Mouse (Mus musculus): ENCODE data around the gene Lhx8.

The Lhx8 gene

DNA sequence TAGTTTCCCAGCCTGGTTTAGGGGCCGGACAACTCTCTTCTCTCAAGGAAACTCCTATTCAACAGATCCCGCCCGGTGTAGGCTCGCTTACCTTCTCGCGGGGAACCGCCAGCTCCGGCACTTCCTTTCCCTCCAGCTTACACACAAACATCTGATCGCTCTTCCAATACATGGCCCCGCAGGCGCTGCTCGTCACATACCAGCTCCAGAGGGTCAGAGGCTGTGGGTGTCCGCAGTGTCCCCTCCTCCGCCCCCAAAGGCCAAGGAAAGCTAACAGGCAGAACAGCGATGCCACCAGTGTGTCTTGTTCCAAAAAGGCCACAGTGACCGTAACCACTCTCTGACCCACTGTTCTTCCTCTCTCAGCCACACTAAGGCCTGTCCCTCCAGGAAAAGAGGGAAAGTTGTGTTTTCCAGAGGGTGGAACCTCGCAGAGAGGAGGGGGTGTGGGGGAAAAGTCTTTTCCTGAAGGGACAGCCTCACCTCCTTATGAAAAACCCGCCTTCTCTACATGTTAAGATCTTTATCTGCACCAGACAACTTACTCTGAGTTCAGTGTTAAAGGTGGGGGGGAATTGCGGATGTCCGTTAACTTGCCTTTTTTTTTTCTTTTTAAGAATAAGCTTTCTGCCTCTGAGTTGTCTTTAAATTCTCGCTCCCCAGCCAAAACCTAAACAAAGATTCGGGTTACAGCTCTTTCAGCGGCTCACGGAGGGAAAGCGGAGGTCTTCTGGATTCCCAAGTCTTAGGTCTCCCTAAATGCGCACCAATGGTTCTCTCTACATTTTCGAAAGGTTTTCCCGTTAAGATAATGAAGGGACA lies at the start of gene Lhx8:
Gene Lhx8, minus strand, starts transcription at position 479 of the 822 bp plus-strand sequence.
- DNase-seq: no peak

DNA sequence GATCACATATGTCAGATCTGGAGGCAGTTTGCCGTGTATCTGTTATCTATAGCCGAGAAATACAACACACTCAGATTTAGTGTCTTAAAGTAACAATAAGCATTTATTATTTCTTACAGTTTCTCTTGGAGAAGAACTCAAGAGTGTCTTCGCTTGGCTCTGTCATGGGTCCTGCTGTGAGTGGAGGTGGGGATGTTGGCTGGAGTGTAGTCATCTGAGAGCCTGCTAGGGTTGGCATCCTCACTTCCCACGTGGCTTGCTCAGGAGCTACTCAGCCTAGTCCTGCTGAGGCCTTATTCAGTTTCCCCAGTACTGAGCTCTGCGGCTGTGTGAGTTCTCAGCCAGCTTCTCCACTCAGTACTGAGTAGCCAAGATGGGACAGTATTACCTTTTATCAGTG lies 43.1 kb upstream of the Lhx8 start:
- DNase-seq: no peak

DNA sequence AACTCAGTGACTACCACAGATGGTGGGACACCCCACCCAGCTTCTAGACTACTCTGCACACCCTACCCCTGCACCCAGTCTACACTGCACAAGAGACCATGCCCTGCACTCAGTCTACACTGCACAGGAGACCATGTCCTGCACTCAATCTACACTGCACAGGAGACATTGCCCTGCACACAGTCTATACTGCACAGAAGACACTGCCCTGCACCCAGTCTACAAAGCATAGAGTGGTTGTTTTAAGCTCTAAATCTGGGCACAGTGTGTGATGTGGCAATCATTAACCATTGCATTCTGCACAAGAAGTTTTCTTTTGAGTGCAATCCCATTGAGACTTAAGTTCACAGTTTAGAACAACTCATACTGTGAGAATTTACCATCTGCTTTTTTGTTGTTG lies 42.2 kb upstream of the Lhx8 start:
- DNase-seq: no peak

DNA sequence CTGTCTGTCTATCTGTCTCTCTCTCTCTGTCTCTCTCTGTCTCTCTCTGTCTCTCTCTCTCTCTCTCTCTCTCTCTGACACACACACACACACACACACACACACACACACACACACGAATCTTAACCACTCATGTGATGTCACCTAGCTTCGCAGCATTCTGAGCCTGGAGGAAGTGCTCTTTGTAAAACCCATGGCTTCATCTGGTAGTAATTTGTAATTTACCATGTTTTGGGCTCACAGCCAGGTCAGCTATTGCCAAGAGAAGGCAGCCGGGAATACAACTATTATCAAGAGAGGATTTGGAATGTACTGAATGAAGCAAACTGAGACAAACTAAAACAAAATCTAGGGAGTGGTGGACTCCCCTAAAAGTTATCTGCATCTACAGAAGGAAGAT lies 36.9 kb upstream of the Lhx8 start:
- no peak for DNase-seq

DNA sequence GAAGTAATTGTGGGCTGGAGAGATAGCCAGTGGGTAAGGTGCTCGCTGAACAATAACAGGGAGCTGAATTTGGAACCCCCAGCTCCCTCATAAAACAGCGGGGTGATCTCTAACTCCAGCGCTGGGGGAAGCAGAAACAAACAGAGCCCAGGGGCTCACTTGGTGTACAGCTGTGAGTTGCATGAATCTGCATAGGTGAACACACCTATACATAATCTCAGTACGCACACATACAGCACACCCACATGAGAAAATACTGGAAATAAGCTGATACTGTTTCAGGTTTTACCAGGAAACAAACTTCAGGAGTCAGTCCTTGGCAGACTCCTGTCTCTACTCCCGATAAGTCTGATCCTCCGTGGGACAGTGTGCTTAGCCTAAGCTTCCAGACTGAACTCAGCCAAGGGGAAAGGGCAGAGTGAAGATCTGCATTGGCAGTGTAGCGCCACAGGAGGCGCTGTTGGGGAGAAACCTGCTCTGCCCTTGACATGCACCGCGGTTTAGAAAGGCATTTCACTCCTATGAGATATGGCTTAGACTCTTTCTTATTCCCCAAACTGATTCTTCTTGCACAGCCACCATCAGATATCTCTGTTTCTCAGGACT lies 34.2 kb upstream of the Lhx8 start:
- no peak for DNase-seq

DNA sequence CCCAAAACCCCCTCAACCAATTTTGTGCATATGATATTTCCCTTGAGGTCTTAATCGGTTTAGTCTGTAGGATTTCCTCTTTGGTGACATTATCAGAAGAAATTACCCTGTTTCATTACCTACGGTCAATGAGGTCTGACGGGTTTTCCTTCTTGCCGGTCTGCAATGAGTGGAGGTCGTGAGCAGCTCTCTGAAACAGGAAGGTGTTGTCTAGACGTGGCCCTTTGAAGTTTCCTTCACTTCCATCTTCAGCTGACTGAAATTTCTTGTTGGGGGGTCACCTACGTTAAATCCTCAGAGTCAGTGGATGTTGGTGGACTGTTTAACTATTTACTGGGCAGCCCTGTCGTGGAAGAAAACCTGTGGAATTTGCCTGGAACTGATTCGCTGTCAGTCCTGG lies 33.0 kb upstream of the Lhx8 start:
- DNase-seq: no peak

DNA sequence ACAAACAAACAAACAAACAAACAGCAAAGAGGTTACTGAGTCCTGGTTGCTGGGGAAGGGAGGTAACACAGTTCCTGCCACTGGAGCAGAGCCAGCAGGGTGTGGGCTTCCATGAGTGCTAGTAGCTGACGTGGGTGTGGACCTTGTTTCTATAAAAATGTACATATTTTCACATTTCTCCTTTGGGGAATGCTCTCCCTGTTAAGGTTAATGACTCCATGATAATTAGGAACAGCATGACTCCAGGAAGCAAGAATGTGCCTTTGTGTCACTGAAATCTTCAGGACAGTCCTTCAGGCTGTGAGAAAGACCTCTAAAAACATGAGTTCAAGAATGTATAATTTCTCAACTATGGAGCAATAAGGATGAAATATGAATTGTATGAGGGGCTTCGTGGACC lies 28.8 kb upstream of the Lhx8 start:
- no peak for DNase-seq

DNA sequence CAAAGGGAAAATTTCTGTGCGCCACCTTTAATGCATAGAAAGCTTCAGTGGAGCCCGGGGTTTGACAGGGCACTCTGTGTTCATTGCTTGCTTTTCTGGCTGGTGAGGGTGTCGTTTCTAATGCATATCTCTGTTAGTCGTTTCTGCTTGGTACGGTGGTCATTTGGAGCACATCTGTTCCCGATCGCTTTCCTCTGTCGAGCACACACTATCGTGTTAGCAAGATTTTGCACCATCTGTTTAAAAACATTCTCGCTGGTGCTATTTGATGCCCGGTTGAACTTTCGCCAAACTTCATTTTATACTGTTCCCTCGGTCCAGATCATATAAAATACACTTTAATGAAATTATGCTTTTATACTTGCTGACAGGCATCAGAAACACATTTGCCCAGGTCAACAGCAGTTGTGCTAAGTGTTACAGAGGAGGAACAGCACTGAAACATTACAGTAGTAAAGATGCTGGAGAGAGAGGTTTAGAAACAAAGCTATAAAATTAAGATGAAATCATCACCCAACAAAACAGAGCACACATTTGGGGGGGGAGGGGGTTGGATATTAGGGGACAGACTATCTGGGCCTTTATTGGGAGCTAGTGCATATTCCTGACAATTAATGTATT lies 9.9 kb upstream of the Lhx8 start:
- DNase-seq: no peak

DNA sequence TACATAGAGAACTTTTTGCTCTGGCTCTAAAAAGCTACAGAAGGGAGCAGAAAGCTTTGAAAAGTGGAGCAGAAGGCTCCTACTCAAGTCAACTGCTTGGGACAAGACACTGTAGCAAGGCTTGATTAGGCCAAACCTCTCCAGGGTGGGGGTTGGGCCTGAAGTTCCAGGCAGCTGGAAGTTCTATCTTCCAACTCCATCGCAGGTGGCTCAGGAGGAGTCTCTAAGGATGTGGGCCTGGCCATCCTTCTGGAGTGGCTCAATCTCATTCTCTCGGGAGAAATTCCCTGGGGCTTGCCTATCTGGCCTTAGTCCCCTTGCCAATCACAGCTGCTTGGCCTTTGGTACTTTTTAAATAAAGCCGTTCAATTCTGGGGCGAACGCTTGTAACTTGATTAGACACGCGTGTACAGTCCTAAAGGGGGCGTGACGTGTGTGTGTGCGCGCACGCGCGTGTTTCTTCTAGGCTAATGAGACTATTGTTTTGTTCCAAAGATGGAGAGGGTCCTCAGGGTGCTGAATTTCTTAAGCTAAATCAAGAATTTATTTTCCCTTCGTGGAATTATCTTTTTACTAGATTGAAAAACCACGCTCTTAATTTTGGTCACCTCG lies 9.3 kb upstream of the Lhx8 start:
- DNase-seq: no peak

DNA sequence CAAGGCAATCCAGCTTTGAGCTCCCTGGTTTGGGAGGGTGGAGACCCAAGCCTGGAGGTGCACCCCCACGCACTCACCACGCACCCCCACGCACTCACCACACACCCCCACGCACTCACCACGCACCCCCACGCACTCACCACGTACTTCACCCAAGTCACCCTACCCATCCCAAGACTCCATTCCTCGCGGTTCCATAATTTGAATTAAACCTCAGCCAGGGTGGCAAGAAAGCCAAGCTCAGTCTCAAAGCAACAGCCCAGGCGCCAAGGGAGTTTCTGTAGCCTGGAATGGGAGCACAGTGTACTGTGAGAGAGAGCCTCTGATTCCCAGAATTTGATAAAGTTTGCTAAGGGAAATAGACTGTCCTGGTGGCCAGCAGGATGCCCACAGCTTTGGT lies 4.3 kb upstream of the Lhx8 start:
- no peak for DNase-seq

DNA sequence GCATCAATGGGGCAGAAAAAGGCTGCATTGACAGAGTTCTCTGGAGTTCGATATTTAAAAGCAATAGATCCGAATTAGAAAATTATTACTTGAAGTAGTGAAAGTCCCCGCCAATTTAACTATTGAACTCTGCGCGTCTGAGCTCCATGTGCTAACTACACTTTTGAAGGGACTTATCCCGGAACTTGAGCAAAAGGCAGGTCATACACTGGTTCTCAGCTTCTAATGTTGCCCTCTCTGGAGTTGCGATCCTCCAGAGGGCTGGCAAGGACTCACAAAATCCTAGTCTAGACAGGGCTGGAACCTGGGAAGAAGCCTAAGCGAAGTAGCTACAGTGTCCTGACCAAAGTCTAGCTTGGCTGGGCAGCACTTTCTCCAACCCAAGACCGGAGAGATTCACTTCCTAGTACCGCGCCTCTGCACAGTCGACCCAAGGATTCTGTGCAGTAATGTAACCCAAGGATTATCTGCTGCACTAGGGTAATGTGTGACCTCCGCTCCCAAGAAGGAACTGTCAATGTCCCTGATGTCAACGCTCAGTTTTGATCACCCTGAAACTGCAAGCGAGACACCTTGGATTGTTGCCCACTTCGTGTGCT lies 3.0 kb upstream of the Lhx8 start:
- DNase-seq: no peak

DNA sequence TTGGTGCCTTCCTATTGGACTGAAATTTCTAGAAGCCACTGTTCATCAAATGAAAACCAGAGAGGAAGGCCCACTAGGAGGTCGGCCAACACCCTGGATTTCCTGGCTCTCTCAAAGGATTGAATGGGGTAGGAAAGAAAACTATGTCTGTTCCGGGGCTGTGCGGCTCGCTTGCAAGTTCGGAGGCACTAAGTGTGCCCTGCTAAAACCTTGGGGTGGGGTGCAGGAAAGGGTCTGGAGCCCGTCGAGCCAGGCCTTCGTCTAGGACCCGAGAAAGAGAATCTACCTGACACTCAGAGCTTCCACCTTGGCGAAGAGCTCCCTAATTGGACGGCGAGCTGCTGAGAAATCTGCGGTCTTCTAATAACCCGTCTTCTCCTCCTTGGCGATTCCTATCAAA lies 2.5 kb upstream of the Lhx8 start:
- DNase-seq: no peak

DNA sequence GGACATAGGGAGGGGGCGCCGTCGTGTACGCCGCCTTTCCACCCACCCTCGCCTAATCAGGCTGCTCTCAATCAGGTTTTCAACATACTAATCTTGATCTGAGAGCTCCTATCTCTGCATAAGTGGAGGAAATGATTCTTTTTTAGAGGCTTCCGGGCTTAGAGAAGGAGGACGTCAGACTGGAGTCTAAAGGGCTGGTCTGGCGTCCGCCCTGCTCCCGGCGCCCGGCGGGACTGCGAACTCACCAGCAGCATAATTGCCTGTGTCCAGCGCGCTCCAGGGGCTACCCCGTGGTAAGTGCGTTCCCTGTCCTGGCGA lies 1.7 kb upstream of the Lhx8 start:
- DNase-seq: no peak

DNA sequence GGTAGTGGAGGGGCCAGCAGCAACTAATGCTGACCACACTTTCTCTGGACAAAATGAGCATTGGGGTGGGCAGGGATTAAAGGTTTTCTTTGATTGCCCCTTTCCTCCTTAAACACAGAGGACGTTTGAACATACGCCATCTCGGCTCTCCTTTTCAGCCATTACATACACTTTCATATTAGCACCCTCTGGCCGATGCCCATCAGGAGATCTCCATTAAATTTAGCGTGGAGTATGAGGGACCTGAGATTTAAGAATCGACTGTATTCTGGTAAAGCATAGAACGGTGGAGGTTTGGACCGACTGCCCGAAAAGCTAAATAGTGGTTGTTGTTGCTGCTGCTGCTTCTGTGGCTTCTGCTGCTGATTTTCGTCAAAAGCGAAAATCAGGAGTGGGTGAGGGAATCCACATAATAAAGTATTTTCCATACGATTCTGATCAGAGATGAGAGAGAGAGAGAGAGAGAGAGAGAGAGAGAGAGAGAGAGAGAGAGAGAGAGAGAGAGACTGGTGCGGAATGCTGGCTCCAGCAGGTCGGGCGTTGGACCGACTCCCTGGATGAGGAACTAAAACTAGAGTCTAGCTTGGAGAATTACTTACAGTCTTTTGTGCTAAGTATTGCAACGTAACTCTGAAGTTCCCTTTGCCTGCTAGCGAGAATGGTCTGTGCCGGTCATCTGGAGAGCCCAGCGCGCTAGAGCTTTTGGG lies 1.2 kb upstream of the Lhx8 start:
- DNase-seq: no peak

DNA sequence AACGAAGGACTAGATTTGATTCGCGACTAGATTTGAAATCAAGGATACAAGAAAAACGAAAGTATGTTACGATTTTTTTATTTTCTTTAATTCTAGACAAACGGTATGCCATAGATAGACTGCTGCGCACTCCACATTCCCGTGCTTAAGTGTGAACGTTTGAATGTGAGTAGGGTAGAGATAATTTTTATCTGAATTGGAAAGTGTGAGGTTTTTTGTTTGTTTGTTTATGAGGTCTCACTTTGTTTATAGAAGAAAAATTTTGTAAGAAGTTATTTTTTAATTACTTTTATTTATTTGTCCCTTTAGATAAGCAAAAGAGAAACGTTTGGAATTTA lies 513 bp upstream of the Lhx8 start:
- DNase-seq: no peak

DNA sequence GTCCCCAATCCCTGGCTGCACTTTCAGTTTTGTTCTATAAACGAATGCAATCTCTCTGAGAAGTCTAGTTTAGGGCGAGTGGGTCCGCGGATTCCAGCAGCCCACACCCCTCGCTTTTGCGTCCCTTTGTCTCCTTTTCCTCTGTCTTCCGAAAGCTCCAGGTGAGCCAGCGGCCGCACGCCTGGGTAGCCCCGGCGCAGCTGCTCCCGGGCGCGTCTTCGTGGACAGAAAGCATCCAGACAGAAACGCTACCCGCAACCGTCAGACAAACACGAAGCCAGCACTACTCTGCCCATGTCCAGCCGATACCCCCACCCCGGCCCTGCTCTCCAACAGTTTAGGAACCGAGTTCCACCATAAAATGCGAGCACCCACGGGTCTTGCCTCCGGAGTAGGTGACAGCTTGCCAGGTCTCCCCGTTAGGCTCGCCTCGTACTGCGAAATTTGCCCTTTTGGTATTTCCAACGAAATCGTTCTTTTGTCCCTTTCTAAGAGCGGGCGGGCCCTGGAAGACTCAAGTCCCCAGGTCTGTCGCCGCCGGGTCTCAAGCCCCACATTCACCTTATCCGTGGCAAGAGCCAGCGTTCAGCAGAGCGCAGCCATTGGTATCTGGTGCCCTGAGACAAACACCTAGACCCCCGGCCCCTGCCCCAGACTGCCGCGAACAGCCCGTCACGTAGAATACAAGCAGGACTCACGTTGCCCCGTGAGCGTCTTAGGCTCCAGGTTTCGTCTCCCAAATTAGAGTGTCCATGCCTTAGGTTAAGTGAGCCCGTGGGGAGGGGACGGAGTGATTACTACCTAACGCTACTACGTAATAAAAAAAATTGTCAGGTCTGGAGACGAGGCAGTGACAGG lies 907 bp downstream of the Lhx8 start:
- DNase-seq: peak in 1 of 2 experiments; percentile 13

DNA sequence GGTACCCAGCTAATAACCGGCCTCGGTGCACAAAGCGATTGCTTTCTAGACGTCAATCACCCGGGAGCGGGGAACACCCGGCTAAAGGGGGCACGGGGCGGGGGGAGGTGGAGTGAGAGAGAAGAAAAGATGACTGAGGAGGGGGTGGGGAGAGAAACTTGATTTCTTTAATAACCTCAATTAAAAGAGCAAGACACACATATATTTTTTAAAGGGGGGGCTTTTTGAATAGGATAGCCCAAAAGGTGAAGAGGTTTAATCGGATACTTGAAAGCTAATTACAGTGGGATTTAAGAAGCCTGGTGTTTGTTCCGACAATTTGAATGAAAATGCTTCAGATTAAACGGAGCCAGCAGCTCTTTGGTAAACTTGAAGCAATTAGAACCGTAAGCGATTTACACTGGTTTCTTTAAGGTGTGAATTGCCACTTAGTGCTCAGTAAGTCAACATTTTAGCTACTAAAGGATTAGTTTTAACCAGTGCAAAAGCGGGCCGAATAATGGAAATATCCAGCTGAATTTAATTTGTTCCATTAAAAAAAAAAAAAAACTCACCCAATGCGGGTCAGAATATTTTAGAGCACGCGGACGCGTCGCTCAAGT lies 1.6 kb downstream of the Lhx8 start:
- DNase-seq: no peak

DNA sequence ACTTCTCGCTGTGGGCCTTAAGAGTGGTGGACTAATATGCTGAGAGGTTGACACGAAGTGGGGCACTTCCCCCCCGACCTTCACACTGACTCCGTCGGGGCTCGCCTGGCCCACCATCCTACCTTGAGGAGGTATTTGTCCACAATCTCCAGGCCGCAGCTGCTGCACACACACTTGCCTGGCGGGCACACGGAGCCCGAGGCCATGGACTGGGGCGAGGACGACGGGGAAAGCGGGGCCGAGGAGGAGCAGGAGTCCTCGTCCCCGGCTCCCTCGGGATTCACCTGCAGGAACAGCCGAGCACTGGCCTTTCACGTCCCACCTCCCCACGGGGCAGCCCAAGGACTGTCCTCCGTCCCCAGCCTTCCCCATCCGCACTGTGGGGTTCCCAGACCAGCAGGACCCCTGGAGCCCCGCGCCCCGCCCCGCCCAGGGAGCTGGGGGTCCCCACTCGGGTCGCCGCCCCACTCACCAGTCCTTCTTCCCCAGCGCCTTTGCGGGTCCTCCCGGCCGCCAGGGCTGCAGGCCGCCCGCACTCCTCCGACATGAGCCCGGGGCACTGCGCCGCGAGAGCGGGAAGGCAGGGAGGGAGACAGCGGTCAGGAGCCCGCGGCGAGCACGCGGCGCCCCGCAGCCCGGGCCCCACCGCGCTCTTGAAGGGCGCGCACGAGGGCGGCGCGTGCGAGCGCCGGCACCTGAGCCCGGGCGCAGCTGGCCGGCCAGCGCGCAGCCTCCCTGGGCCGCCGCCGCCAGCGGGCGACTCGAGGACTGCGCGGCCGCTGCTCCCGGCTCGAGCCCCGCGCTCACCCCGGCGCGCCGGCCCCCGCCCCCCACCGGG lies 2.4 kb downstream of the Lhx8 start:
- peak in 1 of 2 experiments; percentile 12 for DNase-seq

DNA sequence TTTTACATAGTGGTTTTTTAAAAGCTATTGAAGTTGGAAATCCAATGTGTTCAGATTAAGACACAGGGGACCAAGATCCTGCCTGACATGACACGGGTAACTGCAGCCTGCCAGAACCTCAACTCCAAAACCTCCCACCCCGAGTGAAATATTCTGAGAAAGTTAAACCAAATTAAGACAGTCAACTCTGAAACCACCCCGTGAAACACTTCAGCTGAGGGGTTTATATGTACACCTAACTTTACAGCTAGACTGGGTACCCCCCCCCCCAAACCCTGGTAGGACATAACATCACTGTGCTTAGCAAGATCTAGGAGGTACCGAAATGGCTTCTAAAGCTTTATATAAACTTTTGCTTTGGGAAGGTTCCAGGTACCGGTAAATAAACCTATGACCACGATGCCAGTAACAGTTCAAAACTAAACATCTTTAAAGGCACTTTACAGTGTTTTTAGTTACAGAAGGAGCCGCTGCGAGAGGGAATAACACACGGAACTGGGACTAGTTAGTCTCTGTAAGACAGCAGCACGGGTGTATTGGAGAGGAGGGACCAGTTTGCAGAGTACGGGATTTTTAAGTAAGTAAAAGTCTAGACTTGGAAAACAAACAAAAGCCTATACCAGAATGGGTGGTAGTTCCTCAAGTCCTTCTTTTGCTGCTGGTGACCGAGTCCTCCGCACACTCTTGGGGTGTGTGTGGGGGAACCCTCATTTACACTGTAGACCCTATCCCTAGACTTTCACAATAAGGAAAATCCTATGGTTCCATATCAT lies 3.2 kb downstream of the Lhx8 start:
- no peak for DNase-seq
